Mouse (Mus musculus): Measurements from ENCODE around the gene Asb18. TPM values are rescaled to one million over a fixed set of nuclear protein-coding genes. Genes with fewer than 3 reads are reported as not detected.

Asb18 gene
- polyA plus RNA-seq, 1 experiment from 2014 or later = 0.22 TPM

DNA sequence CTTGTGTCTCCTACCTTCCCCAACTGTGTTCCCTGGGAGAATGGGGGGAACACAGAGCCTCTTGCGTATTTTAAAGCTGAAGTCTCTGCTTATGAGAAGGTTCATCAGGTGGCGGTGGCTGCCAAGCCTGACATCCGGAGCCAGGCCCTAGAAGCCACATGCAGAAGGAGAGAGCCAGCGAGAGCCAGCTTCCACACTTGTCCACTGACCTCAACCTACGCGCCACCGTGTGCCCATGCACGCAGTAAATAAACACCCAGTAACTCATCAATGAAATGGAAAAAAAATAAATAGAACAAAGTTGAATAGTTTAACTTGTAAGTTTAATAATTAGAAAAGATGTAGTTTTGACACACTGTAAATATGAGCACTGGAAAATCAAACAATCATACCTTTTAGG is 104.7 kb downstream of the Asb18 start:
- Histone ChIP-seq H3K27ac (no peak overlapping the region), H3K4me3 (no peak overlapping the region), H3K27me3 (ENCODE audit: insufficient read depth, poor library complexity, severe bottlenecking) (peaks cover 13% of the 10 kb centered on the region), H3K36me3 (peaks cover 5% of the 10 kb centered on the region; the same call in 1 of the 2 replicates), H3K4me1 (replicated peaks) (peaks cover 7% of the 10 kb centered on the region), H3K9me3 (peaks cover 16% of the 10 kb centered on the region)
- no peak for DNase-seq (ENCODE audit: low spot score)
- 93% methylated on average over 8 of the region's 8 CpGs for WGBS

DNA sequence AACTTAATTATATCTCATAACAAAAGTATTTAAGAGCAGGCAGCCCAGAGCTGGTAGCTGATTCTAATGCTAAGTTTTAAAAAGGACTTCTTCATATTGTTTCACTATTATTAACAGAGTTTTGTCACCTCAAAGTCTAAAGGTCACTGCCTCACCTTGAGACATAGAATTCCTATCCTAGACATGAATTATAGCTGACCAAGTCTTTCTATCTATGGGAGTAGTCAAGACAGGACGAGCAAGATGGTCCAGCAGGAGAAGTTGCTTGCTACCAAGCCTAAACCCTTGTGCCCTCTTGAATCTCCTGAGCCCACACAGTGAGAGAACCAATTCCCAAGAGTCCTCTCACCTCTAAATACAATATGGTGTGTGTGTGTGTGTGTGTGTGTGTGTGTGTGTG is 111.8 kb downstream of the Asb18 start:
- Histone ChIP-seq H3K4me1 (replicated peaks) (peaks cover 8% of the 10 kb centered on the region; the same call in 1 of the 2 replicates), H3K27me3 (ENCODE audit: insufficient read depth, poor library complexity, severe bottlenecking) (peaks cover 3% of the 10 kb centered on the region; the same call in 1 of the 2 replicates)

DNA sequence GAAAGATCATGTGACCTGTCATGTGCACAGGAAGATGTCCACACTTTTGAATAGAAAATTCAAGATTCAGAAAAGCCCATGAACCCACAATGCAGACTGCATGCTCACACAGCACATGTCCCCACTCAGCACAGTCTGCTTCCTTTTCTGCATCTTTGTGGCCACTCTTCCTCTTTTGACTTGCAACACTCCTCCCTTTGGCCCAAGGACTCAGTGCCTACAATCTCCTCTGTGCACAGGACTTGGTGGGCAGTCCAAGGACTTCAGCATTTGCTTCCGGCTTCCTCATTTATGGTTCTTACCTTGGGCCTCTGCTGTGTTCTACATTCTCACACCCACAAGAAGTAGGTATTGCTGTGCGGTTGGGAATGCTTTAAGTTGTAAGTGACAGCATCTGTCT is 112.2 kb downstream of the Asb18 start:
- H3K27ac ChIP-seq = no peak overlapping the region
- peaks cover 8% of the 10 kb centered on the region; the same call in 1 of the 2 replicates for H3K4me1 ChIP-seq (replicated peaks)
- WGBS = 94% methylated on average over 2 of the region's 2 CpGs
- no peak overlapping the region for H3K4me3 ChIP-seq
- H3K36me3 ChIP-seq = peaks cover 5% of the 10 kb centered on the region; the same call in 1 of the 2 replicates
- no peak for DNase-seq (ENCODE audit: low spot score)
- peaks cover 13% of the 10 kb centered on the region for H3K9me3 ChIP-seq
- peaks cover 3% of the 10 kb centered on the region; the same call in 1 of the 2 replicates for H3K27me3 ChIP-seq (ENCODE audit: insufficient read depth, poor library complexity, severe bottlenecking)

More for the DNA sequence above, 111.8 kb downstream of the Asb18 start:
- Histone ChIP-seq H3K4me3 (no peak overlapping the region), H3K9me3 (peaks cover 16% of the 10 kb centered on the region), H3K36me3 (peaks cover 5% of the 10 kb centered on the region; the same call in 1 of the 2 replicates), H3K27ac (no peak overlapping the region)
- no peak for DNase-seq (ENCODE audit: low spot score)
- 89% methylated on average over 1 of the region's 1 CpGs for WGBS

DNA sequence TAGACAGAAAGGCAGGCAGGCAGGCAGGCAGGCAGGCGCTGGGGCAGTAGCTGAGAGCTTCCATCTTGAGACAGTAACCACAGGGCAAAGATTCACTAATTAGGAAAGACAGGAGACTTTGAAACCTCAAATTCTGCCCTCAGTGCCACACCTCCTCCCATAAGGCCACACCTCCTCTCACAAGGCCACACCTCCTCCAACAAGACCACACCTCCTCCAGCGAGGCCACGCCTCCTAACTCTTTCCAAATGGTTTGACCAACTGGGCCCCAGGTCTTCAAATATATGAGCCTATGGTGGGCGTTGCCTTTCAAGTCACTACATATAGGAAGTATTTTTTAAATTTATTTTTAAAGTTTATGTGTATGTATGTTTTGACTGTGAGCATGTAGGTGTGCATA is 113.1 kb downstream of the Asb18 start:
- 90% methylated on average over 4 of the region's 4 CpGs for WGBS
- no peak overlapping the region for H3K4me3 ChIP-seq
- 0 out of 2 replicates have a peak, but pooled peaks cover 6% of the 10 kb centered on the region for H3K36me3 ChIP-seq
- H3K4me1 ChIP-seq (replicated peaks) = peaks cover 8% of the 10 kb centered on the region; the same call in 1 of the 2 replicates
- DNase-seq (ENCODE audit: low spot score) = no peak
- peaks cover 3% of the 10 kb centered on the region; the same call in 1 of the 2 replicates for H3K27me3 ChIP-seq (ENCODE audit: insufficient read depth, poor library complexity, severe bottlenecking)
- peaks cover 4% of the 10 kb centered on the region for H3K9me3 ChIP-seq
- H3K27ac ChIP-seq = no peak overlapping the region

Other genes with a start within 250 kb of the Asb18 start
- gene Gbx2, start 83.5 kb downstream of the Asb18 start, polyA plus RNA-seq (2016; fragmentation: Nextera tagmentation; extraction: Ambion mirVana) = 27.2 and 41.2 TPM in 2 replicates
- 0.25 and 1.4 TPM in 2 replicates for gene Iqca, start 138.7 kb upstream of the Asb18 start, polyA plus RNA-seq (2016; fragmentation: Nextera tagmentation; extraction: Ambion mirVana)
- gene Ackr3, start 189.3 kb upstream of the Asb18 start, polyA plus RNA-seq (2016; fragmentation: Nextera tagmentation; extraction: Ambion mirVana) = 19.2 and 22.3 TPM in 2 replicates

Measured in hindbrain, embryonic 10.5 days (tissue).